Mouse (Mus musculus) cerebellum, adult 2 months (tissue): ENCODE data around the gene Ndel1. TPM values are rescaled to one million over a fixed set of nuclear protein-coding genes. Genes with fewer than 3 reads are reported as not detected.

Source experiments
- DNase-seq, 2 experiments: peaks; one replicate each; pipeline ENCODE4 v3.0.0; 2021
- H3K27ac ChIP-seq: fragments of 200-500 bp; 2 replicates; pipeline ENCODE4 v1.5.1; 2012; ENCODE audit warnings: low read length, control low read depth, inconsistent platforms; ENCODE audit not compliant: insufficient read depth
- H3K27me3 ChIP-seq: fragments of 200-500 bp; 2 replicates; pipeline ENCODE4 v1.6.1; 2012; ENCODE audit warnings: inconsistent platforms, mild to moderate bottlenecking, low read length, moderate library complexity; ENCODE audit not compliant: control insufficient read depth, insufficient read depth
- H3K4me1 ChIP-seq: fragments of 200-500 bp; 2 replicates; pipeline ENCODE4 v1.6.1; 2011; ENCODE audit warnings: low read length; ENCODE audit not compliant: control insufficient read depth, insufficient read depth
- H3K4me3 ChIP-seq: fragments of 200-500 bp; replicated peaks from 2 replicates; pipeline ENCODE3; 2011; ENCODE audit warnings: mild to moderate bottlenecking, low read depth, low read length, control low read depth; ENCODE audit not compliant: insufficient read depth
- CTCF ChIP-seq: fragments of 200-500 bp; IDR thresholded peaks from 2 replicates; pipeline ENCODE4 v1.5.1; 2011; ENCODE audit warnings: low read depth, mild to moderate bottlenecking, control low read depth, low read length, moderate library complexity, borderline replicate concordance; ENCODE audit not compliant: insufficient read depth
- POLR2A ChIP-seq: fragments of 200-500 bp; IDR thresholded peaks from 2 replicates; pipeline ENCODE4 v1.6.1; 2011; ENCODE audit warnings: low read length, control low read depth, borderline replicate concordance; ENCODE audit not compliant: insufficient read depth
- WGBS: fragments of 180-500 bp; shearing (Covaris S2); methylation state at CpG from one replicate; pipeline ENCODE4 v1.1.7; 2018; 5-methylcytosine and 5-hydroxymethylcytosine counted together
- polyA plus RNA-seq: library from polyadenylated mRNA; depleted of rRNA; stranded (reverse); fragments of >200 nt; gene quantifications from 2 replicates; pipeline ENCODE4 v1.2.3, GENCODE M21; 2012

The Ndel1 gene
- polyA plus RNA-seq, 1 experiment = 103 TPM

- WGBS = 80% methylated on average over 8 of the region's 8 CpGs
- H3K4me1 ChIP-seq = no peaks in the 10 kb centered on the region
- no peaks in the 10 kb centered on the region for H3K27me3 ChIP-seq
- DNase-seq = no peak
- TF ChIP-seq CTCF (no peak), POLR2A (no peak)
- H3K27ac ChIP-seq = no peak overlapping the region
- no peak overlapping the region for H3K4me3 ChIP-seq
Measured at GRCm38 (mm10) chr11:68899815-68900214, 28.2 kb upstream of the Ndel1 start.

DNA sequence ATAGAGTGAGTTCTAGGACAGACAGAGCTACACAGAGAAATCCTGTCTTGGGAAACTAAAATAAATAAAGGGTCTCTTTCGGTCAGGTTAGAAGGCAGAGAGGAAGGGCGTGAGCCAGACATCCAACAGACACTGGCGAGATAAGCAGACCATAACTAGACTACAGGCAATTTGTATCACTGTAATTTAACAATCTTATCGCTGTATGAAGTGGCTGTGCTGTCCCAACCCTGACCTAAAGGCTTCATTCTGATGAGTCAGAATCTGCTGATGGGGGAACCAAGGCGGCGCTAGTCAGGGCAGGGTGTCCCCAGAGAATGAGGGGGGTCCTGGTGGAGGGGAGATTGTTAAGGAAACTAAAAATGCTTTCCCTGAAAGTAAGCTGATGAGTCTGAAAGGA, 27.1 kb upstream of the Ndel1 start:
- no peaks in the 10 kb centered on the region for H3K4me1 ChIP-seq
- H3K27ac ChIP-seq = no peak overlapping the region
- H3K4me3 ChIP-seq = no peak overlapping the region
- 92% methylated on average over 6 of the region's 6 CpGs for WGBS
- no peak for DNase-seq
- H3K27me3 ChIP-seq = no peaks in the 10 kb centered on the region
- TF ChIP-seq CTCF (no peak), POLR2A (no peak)

- Histone ChIP-seq H3K27ac (no peak overlapping the region), H3K27me3 (no peaks in the 10 kb centered on the region), H3K4me3 (no peak overlapping the region), H3K4me1 (no peaks in the 10 kb centered on the region)
- 71% methylated on average over 6 of the region's 6 CpGs for WGBS
- no peak for DNase-seq
- TF ChIP-seq POLR2A (no peak), CTCF (no peak)
Measured at GRCm38 (mm10) chr11:68897838-68898237, 26.2 kb upstream of the Ndel1 start.

DNA sequence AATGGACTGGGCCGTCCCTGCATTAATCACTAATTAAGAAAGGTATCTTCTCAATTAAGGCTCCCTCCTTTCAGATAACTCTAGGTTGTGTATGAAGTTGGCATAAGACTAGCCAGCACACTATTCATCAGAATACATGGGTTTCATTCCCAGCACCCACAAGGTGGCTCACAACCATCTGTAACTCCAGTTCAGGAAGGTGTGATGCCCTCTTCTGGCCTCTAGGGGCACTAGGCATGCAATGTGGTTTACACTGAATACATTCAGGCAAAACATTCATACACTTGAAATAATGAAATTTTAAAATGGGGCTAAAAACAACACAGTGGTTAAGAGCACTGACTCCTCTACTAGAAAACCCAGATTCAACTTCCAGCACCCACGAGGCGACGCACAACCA, 25.5 kb upstream of the Ndel1 start:
- H3K4me1 ChIP-seq = no peaks in the 10 kb centered on the region
- H3K4me3 ChIP-seq = no peak overlapping the region
- TF ChIP-seq CTCF (peak; percentile 67), POLR2A (no peak)
- H3K27ac ChIP-seq = no peak overlapping the region
- DNase-seq = peak; percentile 41 to 43
- H3K27me3 ChIP-seq = no peaks in the 10 kb centered on the region
- 47% methylated on average over 4 of the region's 4 CpGs for WGBS

- 93% methylated on average over 5 of the region's 5 CpGs for WGBS
Measured at GRCm38 (mm10) chr11:68896247-68896646, 24.6 kb upstream of the Ndel1 start.

DNA sequence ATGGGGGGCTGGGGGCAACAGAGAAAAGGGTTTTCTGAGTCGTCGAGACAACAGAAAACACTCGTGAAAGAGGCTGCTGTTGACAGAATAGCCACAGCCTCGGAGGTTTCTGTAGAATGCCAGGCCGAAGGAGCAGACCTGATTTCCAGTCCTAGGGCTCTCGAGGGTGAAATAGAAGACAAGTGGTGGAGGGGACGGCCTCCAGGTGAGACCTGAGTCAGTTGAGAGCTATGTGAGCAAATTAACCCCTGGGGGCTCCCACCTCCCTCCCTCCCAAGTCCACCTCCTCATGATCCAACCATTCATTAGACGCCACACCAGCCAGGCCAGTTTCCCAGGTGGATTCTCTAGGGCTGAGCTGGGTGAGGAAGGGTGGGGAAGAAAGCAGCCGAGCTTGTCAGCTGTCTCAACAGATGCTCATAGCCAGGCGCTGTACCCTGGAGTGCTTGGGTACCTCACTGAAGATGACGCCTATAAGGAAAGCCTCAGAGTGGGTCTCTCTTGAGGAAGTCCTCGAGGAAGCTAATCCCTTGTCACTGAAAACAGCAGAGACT, 22.3 kb upstream of the Ndel1 start:
- H3K4me3 ChIP-seq = no peak overlapping the region
- H3K27ac ChIP-seq = no peak overlapping the region
- H3K4me1 ChIP-seq = no peaks in the 10 kb centered on the region
- no peaks in the 10 kb centered on the region for H3K27me3 ChIP-seq
- 67% methylated on average over 12 of the region's 12 CpGs for WGBS
- no peak for TF ChIP-seq CTCF
- no peak for TF ChIP-seq POLR2A
- no peak for DNase-seq

More at GRCm38 (mm10) chr11:68896247-68896646, 24.6 kb upstream of the Ndel1 start:
- H3K27ac ChIP-seq = no peak overlapping the region
- TF ChIP-seq POLR2A = no peak
- TF ChIP-seq CTCF = no peak
- no peak overlapping the region for H3K4me3 ChIP-seq
- H3K4me1 ChIP-seq = no peaks in the 10 kb centered on the region
- no peaks in the 10 kb centered on the region for H3K27me3 ChIP-seq
- DNase-seq = no peak

DNA sequence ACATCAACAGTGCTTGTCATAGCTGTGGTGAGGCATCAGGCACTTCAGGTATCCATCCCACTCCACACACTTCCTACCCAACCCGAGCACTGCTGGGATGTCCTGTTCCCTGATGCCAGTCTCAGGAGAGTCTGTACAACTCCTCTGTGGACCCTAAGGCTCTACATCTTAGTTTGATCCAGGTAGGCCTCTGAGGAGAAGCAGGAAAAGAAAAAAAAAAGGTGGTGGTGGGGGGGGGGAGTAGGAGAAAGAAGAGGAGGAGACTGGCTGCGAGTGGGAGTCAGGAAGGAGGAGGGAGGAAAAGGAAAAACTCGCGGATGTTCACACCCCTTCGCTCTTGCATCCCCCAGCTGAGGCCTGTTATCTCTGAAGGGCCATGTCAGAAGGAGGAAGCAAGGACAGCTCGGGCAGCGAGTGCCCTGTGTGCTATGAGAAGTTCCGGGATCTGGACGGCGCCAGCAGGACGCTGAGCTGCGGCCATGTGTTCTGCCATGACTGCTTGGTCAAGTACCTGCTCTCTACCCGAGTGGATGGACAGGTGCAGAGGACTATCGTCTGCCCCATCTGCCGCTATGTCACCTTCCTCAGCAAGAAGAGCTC, 20.7 kb upstream of the Ndel1 start:
- TF ChIP-seq POLR2A = no peak
- TF ChIP-seq CTCF = no peak
- DNase-seq = no peak
- no peaks in the 10 kb centered on the region for H3K27me3 ChIP-seq
- WGBS = 77% methylated on average over 15 of the region's 15 CpGs
- no peak overlapping the region for H3K4me3 ChIP-seq
- no peak overlapping the region for H3K27ac ChIP-seq
- no peaks in the 10 kb centered on the region for H3K4me1 ChIP-seq

GRCm38 (mm10) chr11:68891823-68892222, 20.2 kb upstream of the Ndel1 start:
- Histone ChIP-seq H3K27ac (no peak overlapping the region), H3K4me3 (no peak overlapping the region), H3K4me1 (no peaks in the 10 kb centered on the region), H3K27me3 (no peaks in the 10 kb centered on the region)
- TF ChIP-seq CTCF (no peak), POLR2A (no peak)
- no peak for DNase-seq
- 91% methylated on average over 5 of the region's 5 CpGs for WGBS
